Mouse (Mus musculus) bone marrow, adult 2 months (tissue): ENCODE measurements around the gene Gal3st4. TPM values are rescaled to one million over a fixed set of nuclear protein-coding genes. Genes with fewer than 3 reads are reported as not detected.

Experiments
- H3K27ac ChIP-seq: fragments of 200-500 bp; 2 replicates; pipeline ENCODE4 v1.5.1; 2012; ENCODE audit warnings: low read depth, mild to moderate bottlenecking, control low read depth, inconsistent platforms, low read length; ENCODE audit not compliant: control insufficient read depth, poor library complexity, insufficient read depth
- H3K4me1 ChIP-seq: fragments of 200-500 bp; 2 replicates; pipeline ENCODE4 v1.6.1; 2011; ENCODE audit warnings: low read length; ENCODE audit not compliant: control insufficient read depth, insufficient read depth
- H3K4me3 ChIP-seq: fragments of 200-500 bp; replicated peaks from 2 replicates; pipeline ENCODE3; 2011; ENCODE audit warnings: mild to moderate bottlenecking, low read depth, low read length, control low read depth; ENCODE audit not compliant: control insufficient read depth
- CTCF ChIP-seq: fragments of 200-500 bp; IDR thresholded peaks from 2 replicates; pipeline ENCODE4 v1.5.1; 2011; ENCODE audit warnings: low read length, control low read depth; ENCODE audit not compliant: control insufficient read depth, insufficient read depth
- POLR2A ChIP-seq: fragments of 200-500 bp; IDR thresholded peaks from 2 replicates; pipeline ENCODE4 v1.6.1; 2011; ENCODE audit warnings: low read depth, mild to moderate bottlenecking, control low read depth, low read length, borderline replicate concordance; ENCODE audit not compliant: control insufficient read depth
- WGBS: fragments of 180-500 bp; shearing (Covaris S2); methylation state at CpG from one replicate; pipeline ENCODE4 v1.1.7; 2018; 5-methylcytosine and 5-hydroxymethylcytosine counted together
- polyA plus RNA-seq: library from polyadenylated mRNA; stranded (reverse); fragments of >200 nt; gene quantifications from 2 replicates; pipeline ENCODE4 v1.2.4, GENCODE M21; 2011; ENCODE audit warnings: low replicate concordance; ENCODE audit not compliant: missing spikeins, insufficient read depth, insufficient read length

Gal3st4 gene
- polyA plus RNA-seq, 1 experiment, result not detected

DNA sequence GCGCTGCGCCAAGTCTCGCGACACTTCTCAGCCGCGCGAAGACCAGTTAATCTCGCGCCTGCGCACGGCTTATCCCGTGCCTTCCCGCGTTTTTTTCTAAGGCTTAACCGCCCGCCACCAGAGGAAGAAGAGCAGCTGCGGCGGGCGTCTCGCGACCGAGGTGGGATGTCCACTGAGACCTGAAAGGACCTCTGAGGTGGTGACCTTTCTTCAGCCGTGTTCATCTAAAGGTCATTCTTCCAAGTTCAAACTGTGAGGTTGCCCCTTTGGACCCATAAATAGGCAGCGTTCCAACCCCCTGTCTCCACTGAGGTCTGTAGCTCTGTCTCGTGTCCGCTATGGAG lies 7.8 kb upstream of the Gal3st4 start:
- no peaks in the 10 kb centered on the region for H3K4me1 ChIP-seq
- 29% methylated on average over 26 of the region's 26 CpGs for WGBS
- 0 out of 2 replicates have a peak, but pooled peaks have one; percentile 13 for TF ChIP-seq POLR2A
- no peak for TF ChIP-seq CTCF
- H3K27ac ChIP-seq, result no peak overlapping the region
- H3K4me3 ChIP-seq, result peak overlapping the region; percentile 19

DNA sequence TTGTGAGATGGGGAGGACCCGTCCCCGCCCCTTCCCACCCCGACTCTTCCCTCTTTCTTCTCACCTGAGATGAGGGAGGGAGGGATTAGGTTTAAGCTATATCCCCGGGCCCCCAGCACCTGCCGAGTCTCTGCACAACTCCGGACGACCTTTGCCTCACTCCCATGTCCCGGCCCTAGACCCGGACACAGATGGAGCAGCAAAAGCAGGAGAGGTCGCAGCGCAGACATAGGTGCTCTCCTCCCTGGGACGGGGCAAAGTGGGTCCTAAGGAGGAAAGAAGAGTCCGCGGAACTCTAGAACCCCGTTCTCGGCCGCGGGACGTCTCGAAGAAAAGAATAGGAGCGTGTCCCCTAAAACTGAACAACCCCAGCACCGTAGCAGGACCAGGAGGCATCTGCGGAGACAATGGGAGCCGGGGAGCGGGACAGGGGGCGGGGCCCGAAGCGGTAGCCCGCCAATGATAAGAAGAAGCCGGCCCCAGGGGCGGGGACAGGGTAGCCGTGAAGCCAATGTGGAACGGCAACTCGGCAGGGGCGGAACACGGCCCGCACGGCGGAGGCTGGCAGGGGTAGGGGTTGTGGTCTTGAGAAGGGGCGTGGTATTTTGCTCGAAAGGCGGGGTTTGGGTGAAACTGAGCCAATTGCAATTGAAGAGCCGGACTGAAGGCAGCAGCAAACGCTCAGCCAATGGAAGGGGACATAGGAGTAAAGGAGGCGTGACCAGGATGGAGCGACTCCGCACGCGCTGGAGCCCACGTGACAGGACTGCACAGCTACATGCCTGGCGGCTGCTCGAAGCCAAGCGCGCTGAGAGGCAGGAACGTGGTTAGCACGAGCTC lies 7.2 kb upstream of the Gal3st4 start, which contains the start of the genes Gm43720, Gpc2 and Stag3:
TSS of gene Gm43720 (minus strand) at position 374 of the 840 bp plus-strand sequence.
TSS of gene Gpc2 (minus strand) at position 421 of the 840 bp plus-strand sequence.
TSS of gene Stag3 (plus strand) at position 656 of the 840 bp plus-strand sequence.
- 1% methylated on average over 56 of the region's 56 CpGs for WGBS
- no peak; the same call in 1 of the 2 replicates for TF ChIP-seq POLR2A
- no peak for TF ChIP-seq CTCF
- H3K4me1 ChIP-seq, result no peaks in the 10 kb centered on the region

GRCm38 (mm10) chr5:138277994-138278393 lies 5.4 kb upstream of the Gal3st4 start:
- Histone ChIP-seq H3K27ac (no peak overlapping the region), H3K4me3 (no peak overlapping the region), H3K4me1 (no peaks in the 10 kb centered on the region)
- 82% methylated on average over 7 of the region's 7 CpGs for WGBS
- TF ChIP-seq POLR2A (no peak), CTCF (no peak)

More for the DNA sequence above, 7.2 kb upstream of the Gal3st4 start, which contains the start of the genes Gm43720, Gpc2 and Stag3:
- peak within 1 kb of the TSS; percentile 64 for H3K4me3 ChIP-seq
- H3K27ac ChIP-seq, result no peak within 1 kb of the TSS

DNA sequence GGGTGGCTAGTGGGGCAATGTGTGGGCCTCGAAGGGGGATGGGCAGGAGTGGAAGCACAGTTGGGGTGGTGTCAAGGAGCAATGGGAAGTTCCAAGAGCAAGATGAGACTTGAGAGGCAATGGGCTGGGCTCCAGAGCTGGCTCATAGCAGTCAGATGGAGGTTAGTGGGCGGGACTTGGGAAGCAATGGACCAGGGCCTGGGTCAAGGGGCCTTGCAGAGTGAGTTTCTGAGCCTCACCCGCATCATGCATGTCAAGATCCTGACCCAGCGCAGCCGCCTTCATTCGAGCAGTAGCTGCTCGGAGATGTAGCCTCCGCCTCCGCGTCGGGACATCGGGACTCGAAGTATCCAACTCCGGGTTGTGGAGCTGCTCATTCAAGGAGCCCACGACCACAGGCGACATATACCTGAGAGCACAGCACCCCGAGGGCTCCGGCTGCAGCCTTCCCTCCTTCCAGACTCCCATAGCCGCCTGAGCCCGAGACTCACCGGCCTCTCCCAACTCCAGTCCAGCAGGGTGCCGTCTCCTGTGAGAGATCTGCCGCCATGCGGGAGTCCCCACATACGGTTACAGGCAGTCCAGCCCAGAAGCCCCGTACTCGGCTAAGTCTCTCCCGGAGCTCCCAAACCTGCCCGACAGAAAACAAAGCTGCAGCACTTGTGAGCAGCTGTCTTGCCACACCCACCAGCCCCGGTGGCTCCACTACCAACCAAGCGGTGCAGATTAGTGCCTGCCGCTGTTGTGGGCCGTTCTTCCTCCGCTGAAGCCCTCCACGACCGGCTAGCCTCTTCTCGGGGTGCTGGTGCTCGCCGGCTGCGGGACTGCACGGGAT lies 2.8 kb upstream of the Gal3st4 start:
- no peak overlapping the region for H3K27ac ChIP-seq
- 85% methylated on average over 41 of the region's 41 CpGs for WGBS
- H3K4me3 ChIP-seq, result no peak overlapping the region
- no peaks in the 10 kb centered on the region for H3K4me1 ChIP-seq
- TF ChIP-seq POLR2A (no peak), CTCF (no peak)

DNA sequence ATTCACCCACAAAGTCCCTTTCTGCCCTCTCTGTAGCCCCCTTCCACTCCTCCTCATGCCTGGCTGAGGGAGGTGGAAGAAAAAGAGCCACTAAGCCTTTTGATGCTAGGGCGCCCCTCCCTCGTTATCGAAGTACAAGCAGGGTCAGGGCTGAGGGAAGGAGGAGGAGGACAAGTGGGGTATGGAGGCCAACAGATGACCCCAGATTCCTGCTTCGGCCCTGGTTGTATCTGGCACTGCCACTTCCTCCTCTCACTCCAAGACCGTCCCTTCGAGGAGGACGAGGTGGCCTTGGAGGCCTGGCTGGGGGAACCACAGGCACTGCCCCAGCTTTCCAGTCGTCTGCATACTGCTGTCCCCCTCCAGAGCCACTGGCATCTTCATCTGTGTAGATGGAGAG lies 1.5 kb upstream of the Gal3st4 start:
- 72% methylated on average over 8 of the region's 8 CpGs for WGBS
- Histone ChIP-seq H3K4me1 (peaks cover 2% of the 10 kb centered on the region; the same call in 1 of the 2 replicates), H3K4me3 (no peak overlapping the region), H3K27ac (no peak overlapping the region)
- TF ChIP-seq CTCF (no peak), POLR2A (no peak)

- H3K27ac ChIP-seq, result no peak overlapping the region
- H3K4me3 ChIP-seq, result no peak overlapping the region
- peaks cover 2% of the 10 kb centered on the region; the same call in 1 of the 2 replicates for H3K4me1 ChIP-seq
- WGBS, result 57% methylated on average over 3 of the region's 3 CpGs
- no peak for TF ChIP-seq POLR2A
- no peak for TF ChIP-seq CTCF
Measured at GRCm38 (mm10) chr5:138271232-138271631, 1.4 kb downstream of the Gal3st4 start.

- Histone ChIP-seq H3K4me3 (no peak overlapping the region), H3K4me1 (peaks cover 2% of the 10 kb centered on the region; the same call in 1 of the 2 replicates), H3K27ac (no peak overlapping the region)
- 65% methylated on average over 4 of the region's 4 CpGs for WGBS
- no peak for TF ChIP-seq POLR2A
- no peak for TF ChIP-seq CTCF
Measured at GRCm38 (mm10) chr5:138268980-138269379, 3.7 kb downstream of the Gal3st4 start.

DNA sequence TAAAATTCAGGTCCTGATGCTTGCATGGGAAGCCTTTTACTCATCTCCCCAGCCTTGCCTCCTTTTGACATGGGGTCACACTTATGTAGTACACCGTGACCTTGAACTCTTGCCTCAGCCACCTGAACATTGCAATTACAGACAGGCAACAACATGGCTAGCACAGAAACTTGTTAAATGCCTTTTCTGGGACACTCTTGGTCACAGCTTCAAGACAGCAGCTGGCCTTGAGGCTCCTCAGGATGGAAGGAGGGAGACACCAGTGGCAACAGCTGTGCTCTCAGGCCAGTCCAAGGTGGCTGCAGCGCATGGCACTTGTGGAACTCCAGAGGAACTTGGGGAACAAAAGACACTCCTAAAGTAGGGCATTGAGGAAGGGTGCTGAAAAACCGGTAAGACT lies 5.5 kb downstream of the Gal3st4 start:
- WGBS, result 86% methylated on average over 3 of the region's 3 CpGs
- H3K27ac ChIP-seq, result no peak overlapping the region
- peaks cover 2% of the 10 kb centered on the region; the same call in 1 of the 2 replicates for H3K4me1 ChIP-seq
- H3K4me3 ChIP-seq, result no peak overlapping the region
- TF ChIP-seq POLR2A (no peak), CTCF (no peak)
